Mouse (Mus musculus): ENCODE data around the gene Iqschfp.

- no peak for TF ChIP-seq CTCF (IDR thresholded peaks at IDR 0.05; ENCODE audit: extremely low read depth, insufficient read depth, low read length)
- TF ChIP-seq POLR2A (IDR thresholded peaks at IDR 0.05; ENCODE audit: extremely low read depth, insufficient read depth, low read length): no peak
Measured at GRCm38 (mm10) chr3:68558744-68559143, 666.7 kb downstream of the Iqschfp start.

All from cortical plate, adult 2 months (tissue).